Comparison of ENCODE assay signal across 7 mouse cellular contexts in genomic region chr7:142714783-142715498, GRCm38 (mm10). TPM values are rescaled to one million over a fixed set of nuclear protein-coding genes. Genes with fewer than 3 reads are reported as not detected.
DNase-seq lines count a peak whose midpoint lies in the region; ATAC-seq and TF ChIP-seq lines count a peak whose summit lies in the region.

No protein-coding gene starts in this region.

- no peak overlapping the region for H3K4me3 ChIP-seq in MEL (ENCODE audit: control insufficient read depth in 1 of 2, insufficient read depth in 1 of 2, low read depth in 2 of 2, low read length in 2 of 2)
- peak overlapping the region; percentile 25; the same call in 1 of the 2 replicates for H3K4me3 ChIP-seq in embryonic facial prominence, embryonic 12.5 days
- peak overlapping the region; percentile 21; the same call in 1 of the 2 replicates for H3K4me3 ChIP-seq in heart, embryonic 16.5 days (ENCODE audit: low read length)
- no peak overlapping the region; the same call in 1 of the 2 replicates for H3K4me3 ChIP-seq in lung, embryonic 16.5 days (ENCODE audit: low read length)

- H3K79me2 ChIP-seq in MEL (ENCODE audit: control insufficient read depth, insufficient read depth, low read length, poor library complexity) = no peaks in the 10 kb centered on the region

- peak; percentile 61 for TF ChIP-seq RAD21 in MEL (IDR thresholded peaks at IDR 0.05; ENCODE audit: low read depth, low read length)

- H3K4me1 ChIP-seq in MEL (ENCODE audit: control insufficient read depth in 1 of 2, insufficient read depth in 2 of 2, low read length in 2 of 2) = no peaks in the 10 kb centered on the region
- no peaks in the 10 kb centered on the region for H3K4me1 ChIP-seq in embryonic facial prominence, embryonic 12.5 days
- no peaks in the 10 kb centered on the region for H3K4me1 ChIP-seq in heart, embryonic 16.5 days (ENCODE audit: control insufficient read depth, insufficient read depth, low read length)
- H3K4me1 ChIP-seq in lung, embryonic 16.5 days (replicated peaks; ENCODE audit: control insufficient read depth, insufficient read depth, low read length) = no peaks in the 10 kb centered on the region

- no peak overlapping the region for H3K27ac ChIP-seq in MEL (ENCODE audit: control insufficient read depth, low read depth, low read length)
- no peak overlapping the region for H3K27ac ChIP-seq in embryonic facial prominence, embryonic 12.5 days
- H3K27ac ChIP-seq in heart, embryonic 16.5 days (ENCODE audit: low read length) = no peak overlapping the region
- H3K27ac ChIP-seq in lung, embryonic 16.5 days (ENCODE audit: low read length) = no peak overlapping the region

- no peaks in the 10 kb centered on the region for H3K9me3 ChIP-seq in MEL (replicated peaks; ENCODE audit: insufficient read depth, low read length)
- H3K9me3 ChIP-seq in embryonic facial prominence, embryonic 12.5 days = no peaks in the 10 kb centered on the region
- H3K9me3 ChIP-seq in heart, embryonic 16.5 days (replicated peaks; ENCODE audit: control insufficient read depth, low read length) = no peaks in the 10 kb centered on the region
- H3K9me3 ChIP-seq in lung, embryonic 16.5 days (ENCODE audit: control insufficient read depth, low read length) = no peaks in the 10 kb centered on the region

- H3K36me3 ChIP-seq in MEL (ENCODE audit: control insufficient read depth in 1 of 2, insufficient read depth in 2 of 2, low read length in 2 of 2) = no peaks in the 10 kb centered on the region
- no peaks in the 10 kb centered on the region for H3K36me3 ChIP-seq in embryonic facial prominence, embryonic 12.5 days
- H3K36me3 ChIP-seq in heart, embryonic 16.5 days (ENCODE audit: control insufficient read depth, insufficient read depth) = no peaks in the 10 kb centered on the region
- no peaks in the 10 kb centered on the region for H3K36me3 ChIP-seq in lung, embryonic 16.5 days (ENCODE audit: control insufficient read depth, insufficient read depth, low read length)

- TF ChIP-seq POLR2A in MEL (IDR thresholded peaks at IDR 0.05; ENCODE audit: control insufficient read depth in 1 of 2, insufficient read depth in 1 of 2, low read depth in 1 of 2, low read length in 2 of 2, poor library complexity in 1 of 2) = no peak

- DNase-seq in MEL (ENCODE audit: low read depth, low spot score) = peak; percentile 50
- DNase-seq in adrenal gland, postnatal 25 days = peak; percentile 9
- DNase-seq in kidney, postnatal 4 days = peak; percentile 56 to 57
- peak; percentile 16 for DNase-seq in retina, adult 2 months (ENCODE audit: low read depth, low spot score)

- ATAC-seq in embryonic facial prominence, embryonic 12.5 days (ENCODE audit: insufficient number of reproducible peaks, insufficient read depth, low FRiP score, low TSS enrichment) = no peak
- no peak for ATAC-seq in heart, embryonic 16.5 days (replicated peaks; ENCODE audit: extremely low read depth, insufficient read depth, low FRiP score)
- ATAC-seq in lung, embryonic 16.5 days (ENCODE audit: low read depth) = 0 out of 2 replicates have a peak, but pooled peaks have one; percentile 20

- H3K9ac ChIP-seq in MEL (ENCODE audit: control insufficient read depth, low read depth, low read length, poor library complexity, severe bottlenecking) = no peak overlapping the region
- peak overlapping the region; percentile 47; the same call in 1 of the 2 replicates for H3K9ac ChIP-seq in embryonic facial prominence, embryonic 12.5 days
- H3K9ac ChIP-seq in heart, embryonic 16.5 days (ENCODE audit: low read length) = 0 out of 2 replicates have a peak overlapping the region, but pooled peaks have one; percentile 24
- peak overlapping the region; percentile 52; the same call in 1 of the 2 replicates for H3K9ac ChIP-seq in lung, embryonic 16.5 days (ENCODE audit: low read length)

- WGBS in embryonic facial prominence, embryonic 12.5 days = 15% methylated on average over 8 of the region's 8 CpGs
- WGBS in heart, embryonic 16.5 days = 13% methylated on average over 8 of the region's 8 CpGs
- WGBS in lung, embryonic 16.5 days = 14% methylated on average over 8 of the region's 8 CpGs

- H3K4me2 ChIP-seq in embryonic facial prominence, embryonic 12.5 days (replicated peaks) = peak overlapping the region; percentile 49
- H3K4me2 ChIP-seq in heart, embryonic 16.5 days (ENCODE audit: low read depth, low read length) = peak overlapping the region; percentile 51
- peak overlapping the region; percentile 47 for H3K4me2 ChIP-seq in lung, embryonic 16.5 days (ENCODE audit: low read depth, low read length)

- no peak for TF ChIP-seq EP300 in MEL (IDR thresholded peaks at IDR 0.05; ENCODE audit: low read depth in 1 of 2, low read length in 2 of 2)

- peak; percentile 48 to 75 (median 74) for TF ChIP-seq CTCF in MEL (IDR thresholded peaks at IDR 0.05 in 2 of 3, conservative IDR thresholded peaks at IDR 0.05 in 1 of 3; ENCODE audit: control insufficient read depth in 1 of 3, insufficient read depth in 1 of 3, low read depth in 2 of 3, low read length in 3 of 3, poor library complexity in 1 of 3, severe bottlenecking in 1 of 3)

- H3K27me3 ChIP-seq in MEL (ENCODE audit: control insufficient read depth in 1 of 2, insufficient read depth in 2 of 2, low read length in 2 of 2) = no peaks in the 10 kb centered on the region; a peak in 1 of 4 replicates
- H3K27me3 ChIP-seq in embryonic facial prominence, embryonic 12.5 days = no peaks in the 10 kb centered on the region
- H3K27me3 ChIP-seq in heart, embryonic 16.5 days (ENCODE audit: control insufficient read depth, insufficient read depth, low read length) = no peaks in the 10 kb centered on the region
- H3K27me3 ChIP-seq in lung, embryonic 16.5 days (ENCODE audit: control insufficient read depth, insufficient read depth, low read depth, low read length) = no peaks in the 10 kb centered on the region

TF ChIP-seq in MEL, 35 proteins besides CTCF, POLR2A, EP300 and RAD21:
- peak; percentile 83 for TF ChIP-seq SMC3 (IDR thresholded peaks at IDR 0.05; ENCODE audit: low read depth, low read length)
- TF ChIP-seq POLR2AphosphoS2 (IDR thresholded peaks at IDR 0.05; ENCODE audit: low read length) = no peak
- peak; percentile 40; the same call in 1 of the 2 replicates for TF ChIP-seq ZC3H11A (IDR thresholded peaks at IDR 0.05; ENCODE audit: low read depth, low read length)

RNA-seq across cellular contexts. Expression of gene Ins2, which starts 28.2 kb away (rescaled TPM):
- not detected in 2 replicates for total RNA-seq in MEL (2012; rRNA removed)
- polyA plus RNA-seq in MEL (2012; ENCODE audit: insufficient read depth in 1 of 2, insufficient read length in 2 of 2, low read depth in 1 of 2, low replicate concordance in 2 of 2, missing spikeins in 1 of 2) = not detected
- total RNA-seq in adrenal gland, postnatal 25 days (2021) = not detected in 2 replicates
- polyA plus RNA-seq in embryonic facial prominence, embryonic 12.5 days (2016; fragmentation: Nextera tagmentation; extraction: Ambion mirVana) = not detected in 2 replicates
- 0.75 and 1.1 TPM in 2 replicates for polyA plus RNA-seq in heart, embryonic 16.5 days (2015; fragmentation: Nextera tagmentation; extraction: Ambion mirVana)
- polyA plus RNA-seq in lung, embryonic 16.5 days (2015; fragmentation: Nextera tagmentation; extraction: Ambion mirVana) = not detected in 2 replicates

RNA-seq across cellular contexts. Expression of gene Gm49394, which starts 45.2 kb away (rescaled TPM):
- not detected in 2 replicates for total RNA-seq in MEL (2012; rRNA removed)
- polyA plus RNA-seq in MEL (2012; ENCODE audit: insufficient read depth in 1 of 2, insufficient read length in 2 of 2, low read depth in 1 of 2, low replicate concordance in 2 of 2, missing spikeins in 1 of 2) = not detected
- not detected in 2 replicates for total RNA-seq in adrenal gland, postnatal 25 days (2021)
- polyA plus RNA-seq in embryonic facial prominence, embryonic 12.5 days (2016; fragmentation: Nextera tagmentation; extraction: Ambion mirVana) = 0.04 TPM in 1 of 2 replicates, not detected in the other
- polyA plus RNA-seq in heart, embryonic 16.5 days (2015; fragmentation: Nextera tagmentation; extraction: Ambion mirVana) = 0.32 TPM in 1 of 2 replicates, not detected in the other
- polyA plus RNA-seq in lung, embryonic 16.5 days (2015; fragmentation: Nextera tagmentation; extraction: Ambion mirVana) = not detected in 2 replicates

RNA-seq across cellular contexts. Expression of gene Igf2, which starts 48.3 kb away (rescaled TPM):
- not detected in 2 replicates for total RNA-seq in MEL (2012; rRNA removed)
- not detected for polyA plus RNA-seq in MEL (2012; ENCODE audit: insufficient read depth in 1 of 2, insufficient read length in 2 of 2, low read depth in 1 of 2, low replicate concordance in 2 of 2, missing spikeins in 1 of 2)
- total RNA-seq in adrenal gland, postnatal 25 days (2021) = 6.7 and 7.9 TPM in 2 replicates
- 701 and 722 TPM in 2 replicates for polyA plus RNA-seq in embryonic facial prominence, embryonic 12.5 days (2016; fragmentation: Nextera tagmentation; extraction: Ambion mirVana)
- 914 and 1,144 TPM in 2 replicates for polyA plus RNA-seq in heart, embryonic 16.5 days (2015; fragmentation: Nextera tagmentation; extraction: Ambion mirVana)
- 457 and 496 TPM in 2 replicates for polyA plus RNA-seq in lung, embryonic 16.5 days (2015; fragmentation: Nextera tagmentation; extraction: Ambion mirVana)

Comparison
In these comparisons a context has a peak if more than half of its experiments do, and no peak if none do; other contexts are left out.
1. H3K4me3 ChIP-seq: peak in embryonic facial prominence, embryonic 12.5 days (single experiment) and heart, embryonic 16.5 days (single experiment); none in MEL (0 of 2) and lung, embryonic 16.5 days (single experiment).
2. RNA of gene Igf2, which starts 48.3 kb away (polyA plus RNA-seq): 914 to 1,144 TPM in heart, embryonic 16.5 days, 701 to 722 TPM in embryonic facial prominence, embryonic 12.5 days and 457 to 496 TPM in lung, embryonic 16.5 days; not detected in MEL; every median in the first group is over 100 times any median in the second.
3. Peak in every context shown above with its lines, with median percentiles within 50 percentile points of each other: DNase-seq and H3K4me2 ChIP-seq.